Mouse (Mus musculus) kidney, embryonic 15.5 days (tissue): ENCODE measurements at regions not wholly inside any gene's neighbourhood (a gene's known extent, or its start where the extent isn't known, plus 50 kb on each side); places are given as distances from the start of the nearest gene placed in this dataset.

Experiments used
- ATAC-seq: fragments of 200-750 bp; cut with Nextera tagmentation; replicated peaks from 2 replicates; pipeline ENCODE4 v1.8.0; 2017; ENCODE audit warnings: moderate TSS enrichment; ENCODE audit not compliant: low FRiP score
- H3K27ac ChIP-seq: fragments of 300-500 bp; sonication (generic); 2 replicates; pipeline ENCODE4 v1.5.1; 2015; ENCODE audit warnings: mild to moderate bottlenecking, inconsistent platforms
- H3K27me3 ChIP-seq: fragments of 300-500 bp; sonication (generic); 2 replicates; pipeline ENCODE4 v1.6.1; 2015; ENCODE audit warnings: inconsistent platforms
- H3K36me3 ChIP-seq: fragments of 300-500 bp; sonication (generic); 2 replicates; pipeline ENCODE4 v1.6.1; 2015; ENCODE audit warnings: inconsistent platforms
- H3K4me1 ChIP-seq: fragments of 300-500 bp; sonication (generic); 2 replicates; pipeline ENCODE4 v1.6.1; 2015; ENCODE audit warnings: inconsistent platforms
- H3K4me2 ChIP-seq: fragments of 300-500 bp; sonication (generic); 2 replicates; pipeline ENCODE4 v1.6.1; 2015; ENCODE audit warnings: moderate library complexity, mild to moderate bottlenecking, inconsistent platforms
- H3K4me3 ChIP-seq: fragments of 300-500 bp; sonication (generic); replicated peaks from 2 replicates; pipeline ENCODE4 v1.5.1; 2015; ENCODE audit warnings: mild to moderate bottlenecking, inconsistent platforms
- H3K9ac ChIP-seq: fragments of 300-500 bp; sonication (generic); 2 replicates; pipeline ENCODE4 v1.6.1; 2015; ENCODE audit warnings: mild to moderate bottlenecking, inconsistent platforms
- H3K9me3 ChIP-seq: fragments of 300-500 bp; sonication (generic); replicated peaks from 2 replicates; pipeline ENCODE4 v1.6.1; 2016; ENCODE audit warnings: inconsistent platforms
- WGBS: fragments of 180-500 bp; shearing (Covaris S2); methylation state at CpG from one replicate; pipeline ENCODE4 v1.1.7; 2015; ENCODE audit warnings: mixed read lengths; 5-methylcytosine and 5-hydroxymethylcytosine counted together

DNA sequence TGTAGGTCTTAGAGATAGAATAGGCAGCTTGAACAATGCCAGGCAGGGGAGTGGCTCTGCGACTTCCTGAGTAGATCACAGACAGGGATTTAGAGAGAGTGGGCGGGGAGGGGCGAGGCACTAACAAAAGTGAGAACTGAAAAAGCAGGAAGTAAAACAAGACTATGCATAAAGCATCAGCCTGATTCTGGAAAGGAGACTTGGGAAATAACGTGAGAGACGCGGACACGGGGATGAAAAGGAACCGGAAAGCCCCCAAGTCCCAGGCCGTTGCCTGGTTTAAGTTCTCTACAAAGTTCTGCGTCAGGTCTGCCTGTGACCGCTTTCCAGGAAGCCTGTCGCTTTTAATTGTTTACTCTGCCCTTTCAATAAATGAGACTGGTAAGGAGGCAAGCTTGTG, 86.3 kb downstream of the D16Ertd472e start:
- Histone ChIP-seq H3K9me3 (no peaks in the 10 kb centered on the region), H3K4me3 (peak overlapping the region; percentile 32), H3K27me3 (no peaks in the 10 kb centered on the region), H3K4me1 (peaks cover 8% of the 10 kb centered on the region; the same call in 1 of the 2 replicates), H3K27ac (peak overlapping the region; percentile 45; the same call in 1 of the 2 replicates), H3K4me2 (peak overlapping the region; percentile 57), H3K36me3 (no peaks in the 10 kb centered on the region), H3K9ac (0 out of 2 replicates have a peak overlapping the region, but pooled peaks have one; percentile 21)
- 22% methylated on average over 12 of the region's 12 CpGs for WGBS
- ATAC-seq = peak; percentile 71

- Histone ChIP-seq H3K9ac (no peak overlapping the region), H3K4me3 (no peak overlapping the region), H3K4me1 (peaks cover 8% of the 10 kb centered on the region; the same call in 1 of the 2 replicates), H3K9me3 (no peaks in the 10 kb centered on the region), H3K4me2 (no peak overlapping the region), H3K36me3 (no peaks in the 10 kb centered on the region), H3K27ac (no peak overlapping the region), H3K27me3 (no peaks in the 10 kb centered on the region)
- ATAC-seq = no peak
- 57% methylated on average over 4 of the region's 4 CpGs for WGBS
Measured at GRCm38 (mm10) chr16:78489604-78490003, 86.9 kb downstream of the D16Ertd472e start.

GRCm38 (mm10) chr16:78486531-78486930, 90.0 kb downstream of the D16Ertd472e start:
- Histone ChIP-seq H3K4me1 (peaks cover 8% of the 10 kb centered on the region; the same call in 1 of the 2 replicates), H3K9ac (no peak overlapping the region), H3K36me3 (no peaks in the 10 kb centered on the region), H3K27ac (no peak overlapping the region), H3K9me3 (no peaks in the 10 kb centered on the region), H3K27me3 (no peaks in the 10 kb centered on the region), H3K4me3 (no peak overlapping the region), H3K4me2 (no peak overlapping the region)
- WGBS = 84% methylated on average over 6 of the region's 6 CpGs
- no peak for ATAC-seq

GRCm38 (mm10) chr16:78484319-78484718, 92.2 kb downstream of the D16Ertd472e start:
- Histone ChIP-seq H3K4me1 (0 out of 2 replicates have a peak, but pooled peaks cover 4% of the 10 kb centered on the region), H3K9me3 (no peaks in the 10 kb centered on the region), H3K27ac (no peak overlapping the region), H3K4me2 (no peak overlapping the region), H3K27me3 (no peaks in the 10 kb centered on the region), H3K9ac (no peak overlapping the region), H3K4me3 (no peak overlapping the region), H3K36me3 (no peaks in the 10 kb centered on the region)
- no peak for ATAC-seq
- 93% methylated on average over 4 of the region's 4 CpGs for WGBS

- no peak overlapping the region for H3K4me3 ChIP-seq
- no peaks in the 10 kb centered on the region for H3K9me3 ChIP-seq
- 83% methylated on average over 6 of the region's 6 CpGs for WGBS
- H3K36me3 ChIP-seq = no peaks in the 10 kb centered on the region
- 0 out of 2 replicates have a peak, but pooled peaks cover 4% of the 10 kb centered on the region for H3K4me1 ChIP-seq
- H3K9ac ChIP-seq = no peak overlapping the region
- no peak for ATAC-seq
- H3K4me2 ChIP-seq = no peak overlapping the region
- no peak overlapping the region for H3K27ac ChIP-seq
- H3K27me3 ChIP-seq = no peaks in the 10 kb centered on the region
Measured at GRCm38 (mm10) chr16:78481571-78481970, 94.9 kb downstream of the D16Ertd472e start.

DNA sequence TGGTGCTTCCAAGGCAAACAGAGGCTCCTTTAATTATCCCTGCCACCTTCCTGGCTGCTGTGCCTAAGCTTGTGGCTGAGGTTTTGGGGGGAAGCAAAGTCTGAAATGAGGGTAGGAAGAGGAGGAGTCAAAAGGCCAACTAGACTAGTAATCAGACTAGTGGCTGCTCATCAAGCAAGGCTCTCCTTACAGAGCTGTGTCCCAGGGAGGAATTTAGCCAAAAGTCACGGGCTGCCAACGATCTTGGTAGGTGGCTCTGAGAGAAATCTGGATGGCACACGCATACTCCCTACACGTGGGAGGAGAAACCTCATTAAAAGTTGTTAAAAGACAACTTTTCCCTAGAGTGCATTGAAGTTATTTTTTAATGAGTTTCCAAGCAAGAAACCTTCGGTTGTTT, 95.4 kb downstream of the D16Ertd472e start:
- no peak overlapping the region for H3K4me2 ChIP-seq
- H3K9me3 ChIP-seq = no peaks in the 10 kb centered on the region
- no peaks in the 10 kb centered on the region for H3K36me3 ChIP-seq
- no peaks in the 10 kb centered on the region for H3K27me3 ChIP-seq
- no peak overlapping the region for H3K9ac ChIP-seq
- no peak overlapping the region for H3K4me3 ChIP-seq
- peak; percentile 57; the same call in 1 of the 2 replicates for ATAC-seq
- H3K27ac ChIP-seq = no peak overlapping the region
- H3K4me1 ChIP-seq = 0 out of 2 replicates have a peak, but pooled peaks cover 4% of the 10 kb centered on the region
- 23% methylated on average over 5 of the region's 5 CpGs for WGBS

- no peaks in the 10 kb centered on the region for H3K27me3 ChIP-seq
- H3K4me2 ChIP-seq = no peak overlapping the region
- 0 out of 2 replicates have a peak, but pooled peaks cover 4% of the 10 kb centered on the region for H3K4me1 ChIP-seq
- no peak overlapping the region for H3K27ac ChIP-seq
- no peak overlapping the region for H3K4me3 ChIP-seq
- no peak for ATAC-seq
- no peaks in the 10 kb centered on the region for H3K9me3 ChIP-seq
- WGBS = 94% methylated on average over 10 of the region's 10 CpGs
- H3K36me3 ChIP-seq = no peaks in the 10 kb centered on the region
- H3K9ac ChIP-seq = no peak overlapping the region
Measured at GRCm38 (mm10) chr16:78480261-78480660, 96.2 kb downstream of the D16Ertd472e start.

DNA sequence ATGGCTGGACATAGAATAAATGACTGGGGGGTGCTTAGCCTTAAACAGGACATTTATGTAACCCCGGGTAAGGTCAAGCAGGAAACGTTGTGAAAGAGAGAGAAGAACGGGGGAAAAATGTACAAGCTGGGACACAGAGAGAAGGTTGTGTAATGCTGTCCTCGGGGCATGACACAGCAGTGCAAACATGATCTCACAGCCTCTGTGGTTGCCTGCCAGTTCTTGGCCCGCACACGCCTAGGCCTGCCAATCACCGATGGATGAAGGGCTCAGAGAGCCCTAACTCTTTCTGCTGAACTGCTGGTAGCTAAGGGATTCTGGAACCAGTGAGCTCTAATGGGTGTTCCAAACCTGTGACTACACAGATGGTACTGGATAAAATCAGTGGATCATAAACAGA, 96.5 kb upstream of the Btg3 start:
- no peak overlapping the region for H3K9ac ChIP-seq
- H3K9me3 ChIP-seq = no peaks in the 10 kb centered on the region
- peak; percentile 62 for ATAC-seq
- no peak overlapping the region for H3K27ac ChIP-seq
- no peak overlapping the region for H3K4me2 ChIP-seq
- no peaks in the 10 kb centered on the region for H3K4me1 ChIP-seq
- no peak overlapping the region for H3K4me3 ChIP-seq
- 64% methylated on average over 7 of the region's 7 CpGs for WGBS
- no peaks in the 10 kb centered on the region for H3K27me3 ChIP-seq
- H3K36me3 ChIP-seq = no peaks in the 10 kb centered on the region

DNA sequence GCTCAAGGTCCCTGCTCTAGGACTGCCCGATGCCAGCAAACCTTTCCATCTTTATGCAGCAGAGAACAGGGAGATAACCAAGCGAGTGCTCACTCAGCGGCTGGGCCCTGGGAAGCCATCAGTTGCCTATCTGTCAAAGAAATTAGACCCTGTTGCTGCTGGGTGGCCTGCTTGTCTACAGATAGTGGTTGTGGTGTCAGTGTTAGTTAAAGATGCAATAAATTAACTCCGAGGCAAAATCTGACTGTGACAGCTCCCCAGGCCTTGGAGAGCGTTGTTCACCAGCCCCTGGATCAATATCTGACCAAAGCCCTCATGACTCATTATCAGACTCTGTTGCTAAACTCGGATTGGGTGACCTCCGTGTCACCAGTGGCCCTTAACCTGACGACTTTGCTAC, 83.0 kb upstream of the Btg3 start:
- ATAC-seq = no peak
- no peaks in the 10 kb centered on the region for H3K36me3 ChIP-seq
- H3K27ac ChIP-seq = no peak overlapping the region
- H3K4me3 ChIP-seq = no peak overlapping the region
- H3K27me3 ChIP-seq = no peaks in the 10 kb centered on the region
- H3K9ac ChIP-seq = no peak overlapping the region
- H3K9me3 ChIP-seq = no peaks in the 10 kb centered on the region
- H3K4me2 ChIP-seq = no peak overlapping the region
- 69% methylated on average over 8 of the region's 8 CpGs for WGBS
- H3K4me1 ChIP-seq = no peaks in the 10 kb centered on the region

- ATAC-seq = no peak
- WGBS = 88% methylated on average over 8 of the region's 8 CpGs
Measured at GRCm38 (mm10) chr16:78457731-78458151, 80.7 kb upstream of the Btg3 start.

GRCm38 (mm10) chr16:78456345-78456744, 79.4 kb upstream of the Btg3 start:
- Histone ChIP-seq H3K27me3 (no peaks in the 10 kb centered on the region), H3K4me2 (no peak overlapping the region), H3K4me3 (no peak overlapping the region), H3K27ac (no peak overlapping the region), H3K9ac (no peak overlapping the region), H3K4me1 (no peaks in the 10 kb centered on the region), H3K9me3 (no peaks in the 10 kb centered on the region), H3K36me3 (no peaks in the 10 kb centered on the region)
- ATAC-seq = no peak
- 79% methylated on average over 10 of the region's 10 CpGs for WGBS

More at GRCm38 (mm10) chr16:78457731-78458151, 80.7 kb upstream of the Btg3 start:
- Histone ChIP-seq H3K9ac (no peak overlapping the region), H3K4me1 (no peaks in the 10 kb centered on the region), H3K4me3 (no peak overlapping the region), H3K4me2 (no peak overlapping the region), H3K27ac (no peak overlapping the region), H3K27me3 (no peaks in the 10 kb centered on the region), H3K9me3 (no peaks in the 10 kb centered on the region), H3K36me3 (no peaks in the 10 kb centered on the region)

GRCm38 (mm10) chr16:78454509-78454908, 77.5 kb upstream of the Btg3 start:
- no peak overlapping the region for H3K4me3 ChIP-seq
- H3K9ac ChIP-seq = no peak overlapping the region
- no peaks in the 10 kb centered on the region for H3K4me1 ChIP-seq
- no peak for ATAC-seq
- no peaks in the 10 kb centered on the region for H3K27me3 ChIP-seq
- 0 out of 2 replicates have a peak, but pooled peaks cover under 1% of the 10 kb centered on the region for H3K9me3 ChIP-seq
- no peak overlapping the region for H3K4me2 ChIP-seq
- H3K27ac ChIP-seq = no peak overlapping the region
- H3K36me3 ChIP-seq = no peaks in the 10 kb centered on the region
- 91% methylated on average over 9 of the region's 9 CpGs for whole genome bisulfite sequencing

GRCm38 (mm10) chr16:78452303-78452702, 75.3 kb upstream of the Btg3 start:
- WGBS = 12% methylated on average over 10 of the region's 10 CpGs
- Histone ChIP-seq H3K36me3 (no peaks in the 10 kb centered on the region), H3K27ac (no peak overlapping the region), H3K9me3 (peaks cover 4% of the 10 kb centered on the region; the same call in 1 of the 2 replicates), H3K27me3 (no peaks in the 10 kb centered on the region), H3K4me1 (no peaks in the 10 kb centered on the region), H3K4me2 (no peak overlapping the region), H3K9ac (no peak overlapping the region), H3K4me3 (no peak overlapping the region)
- no peak for ATAC-seq
